Mouse (Mus musculus): ENCODE data around the gene Calm4. TPM values are rescaled to one million over a fixed set of nuclear protein-coding genes. Genes with fewer than 3 reads are reported as not detected.

Gene Calm4
- polyA plus RNA-seq, 1 experiment = not detected

- no peak for TF ChIP-seq POLR2A (IDR thresholded peaks at IDR 0.05; ENCODE audit: low read depth, low read length)
- no peak for TF ChIP-seq CTCF (IDR thresholded peaks at IDR 0.05; ENCODE audit: borderline replicate concordance, insufficient read depth, low read length)
- H3K27ac ChIP-seq (ENCODE audit: insufficient read depth, low read length) = no peak overlapping the region
- no peaks in the 10 kb centered on the region for H3K4me1 ChIP-seq (ENCODE audit: control insufficient read depth, insufficient read depth, low read length)
- H3K4me3 ChIP-seq (ENCODE audit: insufficient read depth, low read length) = no peak overlapping the region
Measured at GRCm38 (mm10) chr13:3854856-3855255, 17.3 kb downstream of the Calm4 start.

GRCm38 (mm10) chr13:3856252-3856651, 18.7 kb downstream of the Calm4 start:
- H3K27ac ChIP-seq (ENCODE audit: insufficient read depth, low read length) = no peak overlapping the region
- H3K4me1 ChIP-seq (ENCODE audit: control insufficient read depth, insufficient read depth, low read length) = no peaks in the 10 kb centered on the region
- H3K4me3 ChIP-seq (ENCODE audit: insufficient read depth, low read length) = no peak overlapping the region
- no peak for TF ChIP-seq POLR2A (IDR thresholded peaks at IDR 0.05; ENCODE audit: low read depth, low read length)
- no peak for TF ChIP-seq CTCF (IDR thresholded peaks at IDR 0.05; ENCODE audit: borderline replicate concordance, insufficient read depth, low read length)

GRCm38 (mm10) chr13:3861251-3861650, 23.7 kb downstream of the Calm4 start:
- no peaks in the 10 kb centered on the region for H3K4me1 ChIP-seq (ENCODE audit: control insufficient read depth, insufficient read depth, low read length)
- H3K4me3 ChIP-seq (ENCODE audit: insufficient read depth, low read length) = no peak overlapping the region
- H3K27ac ChIP-seq (ENCODE audit: insufficient read depth, low read length) = no peak overlapping the region
- TF ChIP-seq POLR2A (IDR thresholded peaks at IDR 0.05; ENCODE audit: low read depth, low read length) = no peak
- no peak for TF ChIP-seq CTCF (IDR thresholded peaks at IDR 0.05; ENCODE audit: borderline replicate concordance, insufficient read depth, low read length)

- no peak for TF ChIP-seq CTCF (IDR thresholded peaks at IDR 0.05; ENCODE audit: borderline replicate concordance, insufficient read depth, low read length)
- TF ChIP-seq POLR2A (IDR thresholded peaks at IDR 0.05; ENCODE audit: low read depth, low read length) = no peak
- Histone ChIP-seq H3K4me3 (ENCODE audit: insufficient read depth, low read length) (no peak overlapping the region), H3K27ac (ENCODE audit: insufficient read depth, low read length) (no peak overlapping the region), H3K4me1 (ENCODE audit: control insufficient read depth, insufficient read depth, low read length) (no peaks in the 10 kb centered on the region)
Measured at GRCm38 (mm10) chr13:3862325-3862724, 24.8 kb downstream of the Calm4 start.

- no peaks in the 10 kb centered on the region for H3K4me1 ChIP-seq (ENCODE audit: control insufficient read depth, insufficient read depth, low read length)
- no peak overlapping the region for H3K27ac ChIP-seq (ENCODE audit: insufficient read depth, low read length)
- H3K4me3 ChIP-seq (ENCODE audit: insufficient read depth, low read length) = no peak overlapping the region
- TF ChIP-seq CTCF (IDR thresholded peaks at IDR 0.05; ENCODE audit: borderline replicate concordance, insufficient read depth, low read length) (no peak), POLR2A (IDR thresholded peaks at IDR 0.05; ENCODE audit: low read depth, low read length) (no peak)
Measured at GRCm38 (mm10) chr13:3862922-3863580, 25.5 kb downstream of the Calm4 start.

GRCm38 (mm10) chr13:3865648-3866354, 28.2 kb downstream of the Calm4 start:
- no peak for TF ChIP-seq CTCF (IDR thresholded peaks at IDR 0.05; ENCODE audit: borderline replicate concordance, insufficient read depth, low read length)
- TF ChIP-seq POLR2A (IDR thresholded peaks at IDR 0.05; ENCODE audit: low read depth, low read length) = no peak
- Histone ChIP-seq H3K4me3 (ENCODE audit: insufficient read depth, low read length) (no peak overlapping the region), H3K4me1 (ENCODE audit: control insufficient read depth, insufficient read depth, low read length) (no peaks in the 10 kb centered on the region), H3K27ac (ENCODE audit: insufficient read depth, low read length) (no peak overlapping the region)

- TF ChIP-seq POLR2A (IDR thresholded peaks at IDR 0.05; ENCODE audit: low read depth, low read length) = no peak
- no peak for TF ChIP-seq CTCF (IDR thresholded peaks at IDR 0.05; ENCODE audit: borderline replicate concordance, insufficient read depth, low read length)
- H3K4me1 ChIP-seq (ENCODE audit: control insufficient read depth, insufficient read depth, low read length) = no peaks in the 10 kb centered on the region
- no peak overlapping the region for H3K4me3 ChIP-seq (ENCODE audit: insufficient read depth, low read length)
- H3K27ac ChIP-seq (ENCODE audit: insufficient read depth, low read length) = no peak overlapping the region
Measured at GRCm38 (mm10) chr13:3866355-3867052, 28.9 kb downstream of the Calm4 start.

- TF ChIP-seq CTCF (IDR thresholded peaks at IDR 0.05; ENCODE audit: borderline replicate concordance, insufficient read depth, low read length) (no peak), POLR2A (IDR thresholded peaks at IDR 0.05; ENCODE audit: low read depth, low read length) (no peak)
- H3K4me3 ChIP-seq (ENCODE audit: insufficient read depth, low read length) = no peak overlapping the region
Measured at GRCm38 (mm10) chr13:3867158-3867557, 29.6 kb downstream of the Calm4 start.

GRCm38 (mm10) chr13:3869901-3870300, 32.3 kb downstream of the Calm4 start:
- Histone ChIP-seq H3K4me1 (ENCODE audit: control insufficient read depth, insufficient read depth, low read length) (no peaks in the 10 kb centered on the region), H3K4me3 (ENCODE audit: insufficient read depth, low read length) (no peak overlapping the region), H3K27ac (ENCODE audit: insufficient read depth, low read length) (no peak overlapping the region)
- TF ChIP-seq CTCF (IDR thresholded peaks at IDR 0.05; ENCODE audit: borderline replicate concordance, insufficient read depth, low read length) (no peak), POLR2A (IDR thresholded peaks at IDR 0.05; ENCODE audit: low read depth, low read length) (no peak)

More at GRCm38 (mm10) chr13:3867158-3867557, 29.6 kb downstream of the Calm4 start:
- H3K4me1 ChIP-seq (ENCODE audit: control insufficient read depth, insufficient read depth, low read length) = no peaks in the 10 kb centered on the region
- no peak overlapping the region for H3K27ac ChIP-seq (ENCODE audit: insufficient read depth, low read length)

GRCm38 (mm10) chr13:3872832-3873231, 35.3 kb downstream of the Calm4 start:
- no peaks in the 10 kb centered on the region for H3K4me1 ChIP-seq (ENCODE audit: control insufficient read depth, insufficient read depth, low read length)
- TF ChIP-seq POLR2A (IDR thresholded peaks at IDR 0.05; ENCODE audit: low read depth, low read length) (no peak), CTCF (IDR thresholded peaks at IDR 0.05; ENCODE audit: borderline replicate concordance, insufficient read depth, low read length) (no peak)

More at GRCm38 (mm10) chr13:3872832-3873231, 35.3 kb downstream of the Calm4 start:
- Histone ChIP-seq H3K4me3 (ENCODE audit: insufficient read depth, low read length) (no peak overlapping the region), H3K27ac (ENCODE audit: insufficient read depth, low read length) (no peak overlapping the region)
